Mouse (Mus musculus) intestine, postnatal 0 days (tissue): ENCODE data around the gene Rasip1. TPM values are rescaled to one million over a fixed set of nuclear protein-coding genes. Genes with fewer than 3 reads are reported as not detected.

Source experiments
- ATAC-seq: fragments of 200-750 bp; cut with Nextera tagmentation; 2 replicates; pipeline ENCODE4 v1.8.0; 2017; ENCODE audit warnings: mild to moderate bottlenecking, moderate TSS enrichment, moderate library complexity
- H3K27ac ChIP-seq: fragments of 300-500 bp; sonication (generic); 2 replicates; pipeline ENCODE4 v1.5.1; 2014; ENCODE audit warnings: mild to moderate bottlenecking, low read depth, low read length, moderate library complexity
- H3K27me3 ChIP-seq: fragments of 300-500 bp; sonication (generic); replicated peaks from 2 replicates; pipeline ENCODE4 v1.6.1; 2014; ENCODE audit warnings: low read length, mixed read lengths; ENCODE audit not compliant: control insufficient read depth, insufficient read depth
- H3K36me3 ChIP-seq: fragments of 300-500 bp; sonication (generic); 2 replicates; pipeline ENCODE4 v1.6.1; 2014; ENCODE audit warnings: mild to moderate bottlenecking, moderate library complexity; ENCODE audit not compliant: control insufficient read depth, insufficient read depth
- H3K4me1 ChIP-seq: fragments of 300-500 bp; sonication (generic); replicated peaks from 2 replicates; pipeline ENCODE4 v1.6.1; 2014; ENCODE audit warnings: antibody characterized with exemption, low read length, mixed read lengths; ENCODE audit not compliant: control insufficient read depth, insufficient read depth
- H3K4me2 ChIP-seq: fragments of 300-500 bp; sonication (generic); replicated peaks from 2 replicates; pipeline ENCODE4 v1.6.1; 2014; ENCODE audit warnings: low read depth, mild to moderate bottlenecking, moderate library complexity
- H3K4me3 ChIP-seq: fragments of 300-500 bp; sonication (generic); 2 replicates; pipeline ENCODE4 v1.5.1; 2014; ENCODE audit warnings: low read depth, low read length
- H3K9ac ChIP-seq: fragments of 300-500 bp; sonication (generic); 2 replicates; pipeline ENCODE4 v1.6.1; 2014; ENCODE audit warnings: mild to moderate bottlenecking, low read depth, low read length
- H3K9me3 ChIP-seq: fragments of 300-500 bp; sonication (generic); 2 replicates; pipeline ENCODE4 v1.6.1; 2016; ENCODE audit warnings: mixed run types; ENCODE audit not compliant: control insufficient read depth
- CTCF ChIP-seq: sonication (generic); IDR thresholded peaks from 2 replicates; pipeline ENCODE4 v1.5.1; 2016; ENCODE audit warnings: low read depth, mild to moderate bottlenecking, control low read depth, antibody characterized with exemption, moderate library complexity
- WGBS: fragments of 180-500 bp; shearing (Covaris S2); extraction: QIAGEN DNeasy Blood & Tissue Kit; methylation state at CpG from one replicate; pipeline ENCODE4 v1.1.7; 2014; 5-methylcytosine and 5-hydroxymethylcytosine counted together
- polyA plus RNA-seq: library from polyadenylated mRNA; unstranded; fragments of >200 nt; fragmentation: Nextera tagmentation; extraction: Ambion mirVana; gene quantifications from 2 replicates; pipeline ENCODE4 v1.2.1, GENCODE M21; 2015

Gene Rasip1
- polyA plus RNA-seq, 1 experiment from 2014 or later: 6.1 TPM

- Histone ChIP-seq H3K4me3 (no peak overlapping the region), H3K27me3 (peaks cover 70% of the 10 kb centered on the region), H3K9ac (no peak overlapping the region), H3K4me2 (peak overlapping the region; percentile 24; the same call in 1 of the 2 replicates), H3K9me3 (no peaks in the 10 kb centered on the region), H3K27ac (no peak overlapping the region; the same call in 1 of the 2 replicates), H3K4me1 (no peaks in the 10 kb centered on the region), H3K36me3 (no peaks in the 10 kb centered on the region)
- 23% methylated on average over 18 of the region's 18 CpGs for WGBS
- ATAC-seq: 0 out of 2 replicates have a peak, but pooled peaks have one; percentile 42
- no peak for TF ChIP-seq CTCF
Observed at GRCm38 (mm10) chr7:45598960-45599879, 28.1 kb upstream of the Rasip1 start.

GRCm38 (mm10) chr7:45605704-45606289 lies 21.5 kb upstream of the Rasip1 start:
- H3K27ac ChIP-seq: no peak overlapping the region

DNA sequence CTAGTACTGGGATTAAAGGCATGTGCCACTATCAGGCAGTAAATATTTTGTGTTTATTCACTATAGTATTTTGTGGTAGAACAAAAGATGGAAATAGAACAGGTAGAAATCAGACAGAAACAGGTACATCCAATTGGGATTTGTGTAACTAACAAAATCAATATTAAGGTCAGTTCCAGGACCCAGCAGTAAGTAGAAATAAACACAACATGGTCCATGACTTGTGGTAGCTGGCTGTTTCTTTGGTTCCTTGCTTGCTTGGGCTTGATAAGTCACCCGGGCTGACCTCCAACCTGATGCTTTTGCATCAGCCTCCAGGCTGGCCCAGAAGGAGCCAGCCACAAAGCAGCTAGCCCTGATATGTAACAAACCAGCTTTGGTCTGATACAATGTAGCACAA lies 17.8 kb upstream of the Rasip1 start:
- no peak for TF ChIP-seq CTCF
- Histone ChIP-seq H3K9me3 (no peaks in the 10 kb centered on the region), H3K27me3 (peaks cover 36% of the 10 kb centered on the region), H3K4me2 (no peak overlapping the region), H3K36me3 (no peaks in the 10 kb centered on the region), H3K4me1 (no peaks in the 10 kb centered on the region), H3K27ac (no peak overlapping the region), H3K9ac (no peak overlapping the region), H3K4me3 (no peak overlapping the region)
- ATAC-seq: no peak
- WGBS: 56% methylated on average over 1 of the region's 1 CpGs

More at GRCm38 (mm10) chr7:45605704-45606289, 21.5 kb upstream of the Rasip1 start:
- Histone ChIP-seq H3K36me3 (no peaks in the 10 kb centered on the region), H3K4me2 (no peak overlapping the region), H3K4me3 (no peak overlapping the region), H3K9ac (no peak overlapping the region), H3K4me1 (no peaks in the 10 kb centered on the region), H3K27me3 (peaks cover 54% of the 10 kb centered on the region), H3K9me3 (no peaks in the 10 kb centered on the region)
- TF ChIP-seq CTCF: no peak
- no peak for ATAC-seq
- 64% methylated on average over 9 of the region's 9 CpGs for WGBS

GRCm38 (mm10) chr7:45616277-45616676 lies 11.0 kb upstream of the Rasip1 start:
- TF ChIP-seq CTCF: no peak
- Histone ChIP-seq H3K4me1 (0 out of 2 replicates have a peak, but pooled peaks cover 4% of the 10 kb centered on the region), H3K4me3 (no peak overlapping the region), H3K27me3 (peaks cover 64% of the 10 kb centered on the region), H3K4me2 (no peak overlapping the region), H3K36me3 (no peaks in the 10 kb centered on the region), H3K27ac (no peak overlapping the region), H3K9ac (no peak overlapping the region), H3K9me3 (no peaks in the 10 kb centered on the region)
- no peak for ATAC-seq
- WGBS: 41% methylated on average over 6 of the region's 6 CpGs

- H3K27me3 ChIP-seq: peaks cover 64% of the 10 kb centered on the region
- no peaks in the 10 kb centered on the region for H3K36me3 ChIP-seq
- H3K9ac ChIP-seq: no peak within 1 kb of the TSS
- ATAC-seq: peak; percentile 34; the same call in 1 of the 2 replicates
- WGBS: 6% methylated on average over 31 of the region's 31 CpGs
- no peak within 1 kb of the TSS for H3K27ac ChIP-seq
- H3K4me3 ChIP-seq: 0 out of 2 replicates have a peak within 1 kb of the TSS, but pooled peaks have one; percentile 0
- TF ChIP-seq CTCF: no peak
- H3K9me3 ChIP-seq: no peaks in the 10 kb centered on the region
- H3K4me1 ChIP-seq: 0 out of 2 replicates have a peak, but pooled peaks cover 4% of the 10 kb centered on the region
- H3K4me2 ChIP-seq: peak within 1 kb of the TSS; percentile 41
Observed at GRCm38 (mm10) chr7:45617042-45617695, 10.1 kb upstream of the Rasip1 start, which contains the start of gene Fut1. Gene Fut1 (plus strand): TSS chr7:45617289.

DNA sequence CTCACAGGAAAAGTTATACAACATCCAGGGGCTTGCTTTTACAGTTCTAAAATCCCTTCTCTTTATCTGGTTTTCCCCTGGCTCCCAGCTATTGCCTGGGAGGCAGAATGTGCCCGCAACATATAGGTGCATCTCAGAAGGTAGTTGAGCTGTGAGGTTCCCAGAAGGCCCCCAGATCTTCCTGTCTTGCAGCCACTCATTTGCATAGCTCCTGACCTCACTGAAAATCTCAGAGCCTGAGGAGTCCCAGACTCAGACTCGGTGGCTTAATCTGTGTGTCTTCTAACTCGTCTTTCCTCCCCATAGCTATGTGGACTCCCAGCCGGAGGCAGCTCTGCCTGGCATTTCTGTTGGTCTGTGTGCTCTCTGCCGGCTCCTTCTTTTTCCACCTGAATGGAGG lies 9.0 kb upstream of the Rasip1 start:
- H3K27me3 ChIP-seq: peaks cover 72% of the 10 kb centered on the region
- H3K4me1 ChIP-seq: 0 out of 2 replicates have a peak, but pooled peaks cover 4% of the 10 kb centered on the region
- WGBS: 86% methylated on average over 5 of the region's 5 CpGs
- H3K9ac ChIP-seq: no peak overlapping the region
- no peak overlapping the region for H3K4me2 ChIP-seq
- no peaks in the 10 kb centered on the region for H3K36me3 ChIP-seq
- TF ChIP-seq CTCF: no peak
- ATAC-seq: no peak
- H3K27ac ChIP-seq: no peak overlapping the region
- H3K4me3 ChIP-seq: no peak overlapping the region
- no peaks in the 10 kb centered on the region for H3K9me3 ChIP-seq
